Mouse (Mus musculus) midbrain, embryonic 11.5 days (tissue): ENCODE data around the gene Gm6217. TPM values are rescaled to one million over a fixed set of nuclear protein-coding genes. Genes with fewer than 3 reads are reported as not detected.
A peak's percentile ranks its signal among the peaks of the same experiment; 100 is the strongest.
"Not testable (repeated sequence)": the region's sequence is repeated elsewhere in the genome, so short reads cannot be mapped to it uniquely, and the experiment has no call there.

Experiments used
- ATAC-seq: fragments of 200-750 bp; cut with Nextera tagmentation; 2 replicates; pipeline ENCODE4 v1.8.0; 2017; ENCODE audit warnings: moderate TSS enrichment, moderate library complexity; ENCODE audit not compliant: low FRiP score
- DNase-seq: peaks from one replicate; pipeline ENCODE4 v3.0.0; 2015; ENCODE audit warnings: low spot score; ENCODE audit errors: missing footprints
- H3K27ac ChIP-seq: fragments of 300-500 bp; sonication (generic); 2 replicates; pipeline ENCODE4 v1.5.1; 2014; ENCODE audit warnings: low read depth, low read length
- H3K27me3 ChIP-seq: fragments of 300-500 bp; sonication (generic); 2 replicates; pipeline ENCODE4 v1.6.1; 2014; ENCODE audit warnings: mild to moderate bottlenecking, low read length, moderate library complexity, mixed read lengths; ENCODE audit not compliant: control insufficient read depth, insufficient read depth
- H3K36me3 ChIP-seq: fragments of 300-500 bp; sonication (generic); 2 replicates; pipeline ENCODE4 v1.6.1; 2014; ENCODE audit warnings: mild to moderate bottlenecking, low read length, moderate library complexity, mixed read lengths; ENCODE audit not compliant: control insufficient read depth, insufficient read depth
- H3K4me1 ChIP-seq: fragments of 300-500 bp; sonication (generic); 2 replicates; pipeline ENCODE4 v1.6.1; 2014; ENCODE audit warnings: low read length; ENCODE audit not compliant: control insufficient read depth, insufficient read depth
- H3K4me2 ChIP-seq: fragments of 300-500 bp; sonication (generic); 2 replicates; pipeline ENCODE4 v1.6.1; 2014; ENCODE audit warnings: mild to moderate bottlenecking, moderate library complexity
- H3K4me3 ChIP-seq: fragments of 300-500 bp; sonication (generic); 2 replicates; pipeline ENCODE4 v1.5.1; 2014; ENCODE audit warnings: low read depth, low read length
- H3K9ac ChIP-seq: fragments of 300-500 bp; sonication (generic); 2 replicates; pipeline ENCODE4 v1.6.1; 2014; ENCODE audit warnings: low read length
- H3K9me3 ChIP-seq: fragments of 300-500 bp; sonication (generic); 2 replicates; pipeline ENCODE4 v1.6.1; 2016; ENCODE audit warnings: low read length; ENCODE audit not compliant: control insufficient read depth
- WGBS: fragments of 180-500 bp; shearing (Covaris S2); extraction: QIAGEN DNeasy Blood & Tissue Kit; methylation state at CpG from one replicate; pipeline ENCODE4 v1.1.7; 2014; 5-methylcytosine and 5-hydroxymethylcytosine counted together
- polyA plus RNA-seq: library from polyadenylated mRNA; unstranded; fragments of >200 nt; fragmentation: Nextera tagmentation; extraction: Ambion mirVana; gene quantifications from 2 replicates; pipeline ENCODE4 v1.2.1, GENCODE M21; 2014

Gm6217 gene
- not detected in 2 replicates for polyA plus RNA-seq

- not testable (repeated sequence) for H3K4me3 ChIP-seq, H3K27ac ChIP-seq, H3K4me2 ChIP-seq, DNase-seq, H3K4me1 ChIP-seq, ATAC-seq, H3K27me3 ChIP-seq, H3K36me3 ChIP-seq, H3K9ac ChIP-seq, H3K9me3 ChIP-seq
- WGBS: no CpG with 5 or more reads among the region's 6 CpGs
These were observed at the start of gene Gm6217 for GRCm38 (mm10) chr1:82931326-82931725. TSS of gene Gm6217 (minus strand) at chr1:82931399.

GRCm38 (mm10) chr1:82977840-82978239, 46.6 kb upstream of the Gm6217 start:
- Histone ChIP-seq H3K4me3 (no peak overlapping the region), H3K4me2 (no peak overlapping the region), H3K4me1 (no peaks in the 10 kb centered on the region), H3K9me3 (no peaks in the 10 kb centered on the region), H3K9ac (no peak overlapping the region), H3K36me3 (no peaks in the 10 kb centered on the region), H3K27me3 (no peaks in the 10 kb centered on the region), H3K27ac (no peak overlapping the region)
- DNase-seq (no peak), ATAC-seq (no peak)

GRCm38 (mm10) chr1:82975750-82976149, 44.6 kb upstream of the Gm6217 start:
- Histone ChIP-seq H3K9me3 (no peaks in the 10 kb centered on the region), H3K27ac (no peak overlapping the region), H3K4me1 (no peaks in the 10 kb centered on the region), H3K27me3 (no peaks in the 10 kb centered on the region), H3K9ac (no peak overlapping the region), H3K4me2 (no peak overlapping the region), H3K36me3 (no peaks in the 10 kb centered on the region), H3K4me3 (no peak overlapping the region)
- WGBS: 84% methylated on average over 5 of the region's 5 CpGs
- DNase-seq (no peak), ATAC-seq (no peak)

GRCm38 (mm10) chr1:82974342-82974741, 43.1 kb upstream of the Gm6217 start:
- DNase-seq (no peak), ATAC-seq (no peak)
- Histone ChIP-seq H3K4me3 (no peak overlapping the region), H3K9me3 (no peaks in the 10 kb centered on the region), H3K27ac (no peak overlapping the region), H3K4me1 (no peaks in the 10 kb centered on the region), H3K4me2 (no peak overlapping the region), H3K9ac (no peak overlapping the region), H3K36me3 (no peaks in the 10 kb centered on the region), H3K27me3 (no peaks in the 10 kb centered on the region)
- WGBS: 88% methylated on average over 9 of the region's 9 CpGs

GRCm38 (mm10) chr1:82973901-82974300, 42.7 kb upstream of the Gm6217 start:
- ATAC-seq (no peak), DNase-seq (no peak)
- Histone ChIP-seq H3K9me3 (no peaks in the 10 kb centered on the region), H3K27me3 (no peaks in the 10 kb centered on the region), H3K4me2 (no peak overlapping the region), H3K27ac (no peak overlapping the region), H3K4me3 (no peak overlapping the region), H3K36me3 (no peaks in the 10 kb centered on the region), H3K9ac (no peak overlapping the region), H3K4me1 (no peaks in the 10 kb centered on the region)
- WGBS: 77% methylated on average over 6 of the region's 6 CpGs

GRCm38 (mm10) chr1:82973244-82973643, 42.0 kb upstream of the Gm6217 start:
- H3K9me3 ChIP-seq: no peaks in the 10 kb centered on the region
- no peak overlapping the region for H3K9ac ChIP-seq
- H3K36me3 ChIP-seq: no peaks in the 10 kb centered on the region
- ATAC-seq: no peak
- H3K4me2 ChIP-seq: no peak overlapping the region
- no peak for DNase-seq
- WGBS: 93% methylated on average over 1 of the region's 1 CpGs
- H3K4me1 ChIP-seq: no peaks in the 10 kb centered on the region
- no peak overlapping the region for H3K27ac ChIP-seq
- no peak overlapping the region for H3K4me3 ChIP-seq
- H3K27me3 ChIP-seq: no peaks in the 10 kb centered on the region

- DNase-seq (peak; percentile 87), ATAC-seq (no peak)
- Histone ChIP-seq H3K27me3 (no peaks in the 10 kb centered on the region), H3K4me3 (no peak overlapping the region), H3K27ac (no peak overlapping the region), H3K9ac (no peak overlapping the region), H3K4me1 (no peaks in the 10 kb centered on the region), H3K36me3 (no peaks in the 10 kb centered on the region), H3K4me2 (no peak overlapping the region), H3K9me3 (no peaks in the 10 kb centered on the region)
- WGBS: 47% methylated on average over 4 of the region's 4 CpGs
These were observed 40.8 kb upstream of the Gm6217 start for GRCm38 (mm10) chr1:82972046-82972445.

- H3K4me1 ChIP-seq: no peaks in the 10 kb centered on the region
- ATAC-seq: no peak
- H3K4me2 ChIP-seq: no peak overlapping the region
- no peak for DNase-seq
- H3K27me3 ChIP-seq: no peaks in the 10 kb centered on the region
- WGBS: 70% methylated on average over 3 of the region's 3 CpGs
- no peaks in the 10 kb centered on the region; the same call in 1 of the 2 replicates for H3K9me3 ChIP-seq
- H3K4me3 ChIP-seq: no peak overlapping the region
- no peak overlapping the region for H3K27ac ChIP-seq
- H3K36me3 ChIP-seq: no peaks in the 10 kb centered on the region
- H3K9ac ChIP-seq: no peak overlapping the region
These were observed 35.2 kb upstream of the Gm6217 start for GRCm38 (mm10) chr1:82966413-82966812.

GRCm38 (mm10) chr1:82959870-82960385, 28.7 kb upstream of the Gm6217 start, which contains the start of gene Gm47955:
TSS of gene Gm47955 (plus strand) at chr1:82960286.
- Histone ChIP-seq H3K4me2 (no peak within 1 kb of the TSS), H3K9me3 (no peaks in the 10 kb centered on the region; the same call in 1 of the 2 replicates), H3K4me1 (no peaks in the 10 kb centered on the region), H3K9ac (no peak within 1 kb of the TSS), H3K36me3 (no peaks in the 10 kb centered on the region), H3K27ac (no peak within 1 kb of the TSS), H3K4me3 (no peak within 1 kb of the TSS), H3K27me3 (no peaks in the 10 kb centered on the region)
- 92% methylated on average over 11 of the region's 11 CpGs for WGBS
- ATAC-seq: no peak
- no peak for DNase-seq
